Mouse (Mus musculus): ENCODE measurements around the gene Sf3b5. TPM values are rescaled to one million over a fixed set of nuclear protein-coding genes. Genes with fewer than 3 reads are reported as not detected.
"Not testable (repeated sequence)": the region's sequence is repeated elsewhere in the genome, so short reads cannot be mapped to it uniquely, and the experiment has no call there.

Gene Sf3b5
- polyA plus RNA-seq, 1 experiment from 2014 or later, result 35.0 TPM

DNA sequence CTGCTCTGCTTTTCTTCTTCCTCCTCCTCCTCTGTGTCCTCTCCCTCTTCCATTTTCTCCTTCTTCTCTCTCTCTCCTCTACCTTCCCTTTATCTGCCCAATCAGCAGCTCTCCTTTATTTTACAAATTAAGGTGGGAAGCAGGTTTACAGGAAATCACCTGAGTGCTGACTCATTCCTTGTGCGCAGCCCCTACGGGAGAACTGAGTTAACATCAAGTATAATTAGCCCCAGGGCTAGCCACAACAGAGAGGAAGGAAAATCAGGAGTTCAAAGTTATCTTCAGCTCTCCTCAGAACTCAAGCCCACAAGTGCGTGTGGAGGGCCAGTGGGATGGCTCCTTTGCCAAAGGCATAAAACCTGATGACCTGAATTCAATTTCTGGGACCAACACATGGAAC, 18.8 kb downstream of the Sf3b5 start:
- H3K9me3 ChIP-seq (ENCODE audit: control insufficient read depth, low read length); H3K36me3 ChIP-seq (ENCODE audit: control insufficient read depth, insufficient read depth, low read length); H3K27ac ChIP-seq (ENCODE audit: low read length); H3K9ac ChIP-seq (ENCODE audit: low read depth, low read length); H3K4me3 ChIP-seq (ENCODE audit: low read length); H3K27me3 ChIP-seq (replicated peaks; ENCODE audit: control insufficient read depth, insufficient read depth, low read length); H3K4me1 ChIP-seq (ENCODE audit: control insufficient read depth, insufficient read depth, low read length); ATAC-seq; H3K4me2 ChIP-seq (ENCODE audit: low read depth, low read length): not testable (repeated sequence)
- 75% methylated on average over 3 of the region's 3 CpGs for WGBS

DNA sequence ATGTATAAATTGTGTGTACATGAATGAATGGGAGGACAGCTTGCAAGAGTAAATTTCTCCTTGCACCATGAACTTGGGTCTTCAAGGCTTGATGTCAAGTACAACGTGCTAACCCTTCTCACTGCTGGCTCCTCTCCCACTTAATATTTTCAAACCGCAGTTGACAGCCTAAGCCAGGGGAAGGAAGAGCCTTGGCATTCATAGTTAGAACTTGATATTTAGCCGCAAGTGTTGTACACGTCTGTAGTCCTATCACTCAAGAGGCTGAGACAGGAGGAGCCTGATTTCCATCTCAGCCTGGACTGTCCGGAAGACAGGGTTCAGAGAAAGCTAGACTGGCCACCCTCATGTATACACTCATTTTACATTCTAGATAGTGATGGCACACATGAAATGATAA, 22.6 kb downstream of the Sf3b5 start:
- Histone ChIP-seq H3K4me1 (ENCODE audit: control insufficient read depth, insufficient read depth, low read length) (0 out of 2 replicates have a peak, but pooled peaks cover under 1% of the 10 kb centered on the region), H3K4me3 (ENCODE audit: low read length) (no peak overlapping the region), H3K4me2 (ENCODE audit: low read depth, low read length) (no peak overlapping the region), H3K36me3 (ENCODE audit: control insufficient read depth, insufficient read depth, low read length) (no peaks in the 10 kb centered on the region), H3K27ac (ENCODE audit: low read length) (no peak overlapping the region), H3K27me3 (replicated peaks; ENCODE audit: control insufficient read depth, insufficient read depth, low read length) (no peaks in the 10 kb centered on the region), H3K9me3 (ENCODE audit: control insufficient read depth, low read length) (no peaks in the 10 kb centered on the region), H3K9ac (ENCODE audit: low read depth, low read length) (no peak overlapping the region)
- ATAC-seq, result no peak
- WGBS, result 85% methylated on average over 5 of the region's 5 CpGs

DNA sequence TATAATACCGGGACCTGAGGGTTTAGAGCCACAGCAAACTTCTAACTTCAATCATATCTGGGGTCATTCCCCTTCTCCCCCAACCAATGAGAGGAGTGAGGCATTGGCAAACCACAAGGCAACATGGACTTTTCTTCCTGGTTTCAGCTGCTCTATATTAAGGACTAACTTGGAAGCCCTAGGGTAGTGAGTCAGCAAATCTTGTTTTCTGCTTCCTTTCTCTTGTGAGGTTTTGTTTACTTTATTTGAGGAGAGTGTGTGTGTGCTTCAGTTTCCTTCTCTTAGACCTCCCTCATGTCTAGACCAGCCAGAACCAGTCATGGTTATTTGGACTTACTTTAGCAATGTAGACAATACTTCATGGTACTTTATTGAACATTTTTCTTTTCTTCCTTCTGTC, 23.1 kb downstream of the Sf3b5 start:
- Histone ChIP-seq H3K4me2 (ENCODE audit: low read depth, low read length) (no peak overlapping the region), H3K4me3 (ENCODE audit: low read length) (no peak overlapping the region), H3K27me3 (replicated peaks; ENCODE audit: control insufficient read depth, insufficient read depth, low read length) (no peaks in the 10 kb centered on the region), H3K27ac (ENCODE audit: low read length) (no peak overlapping the region), H3K9ac (ENCODE audit: low read depth, low read length) (no peak overlapping the region), H3K36me3 (ENCODE audit: control insufficient read depth, insufficient read depth, low read length) (no peaks in the 10 kb centered on the region), H3K9me3 (ENCODE audit: control insufficient read depth, low read length) (no peaks in the 10 kb centered on the region), H3K4me1 (ENCODE audit: control insufficient read depth, insufficient read depth, low read length) (no peaks in the 10 kb centered on the region)
- WGBS, result 83% methylated on average over 1 of the region's 1 CpGs
- ATAC-seq, result no peak

DNA sequence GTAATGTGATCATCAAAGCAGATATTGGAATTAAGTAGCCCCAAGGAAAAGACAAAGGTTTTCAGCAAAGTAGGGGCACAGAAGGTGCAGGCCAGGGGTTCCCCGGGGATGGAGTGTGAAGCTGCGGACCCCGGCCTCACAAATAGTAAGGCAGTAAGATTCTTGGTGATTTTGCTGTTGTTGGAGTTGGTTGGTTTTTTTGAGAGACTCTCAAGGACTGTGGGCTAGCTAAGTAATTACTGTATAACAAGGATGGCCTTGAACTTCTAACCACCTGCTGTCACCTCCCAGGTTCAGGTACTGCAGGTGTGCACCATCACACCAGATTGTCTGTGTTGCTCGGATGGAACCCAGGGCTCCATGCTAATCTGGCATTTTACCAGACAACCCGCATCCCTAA, 24.3 kb downstream of the Sf3b5 start:
- no peaks in the 10 kb centered on the region for H3K27me3 ChIP-seq (replicated peaks; ENCODE audit: control insufficient read depth, insufficient read depth, low read length)
- WGBS, result 92% methylated on average over 5 of the region's 5 CpGs
- no peak overlapping the region for H3K9ac ChIP-seq (ENCODE audit: low read depth, low read length)

DNA sequence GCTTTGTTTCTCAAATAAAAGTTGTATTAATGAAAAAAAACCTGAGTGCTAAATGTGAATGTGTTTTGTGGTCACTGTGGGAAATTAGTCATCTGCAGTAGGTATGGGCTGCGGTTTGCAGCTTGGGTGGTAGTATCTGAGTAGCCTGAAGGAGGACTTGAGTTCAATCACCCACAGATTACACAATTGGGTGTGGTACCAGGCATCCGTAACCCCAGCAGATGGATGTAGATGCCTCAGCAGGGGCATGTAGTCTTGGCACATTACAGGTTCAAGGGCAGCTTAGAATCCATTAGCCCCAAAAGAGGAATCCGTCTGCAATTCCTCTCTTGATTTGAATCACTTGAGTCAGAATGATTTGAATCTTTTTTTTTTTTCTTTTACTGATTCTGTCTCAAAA, 30.1 kb downstream of the Sf3b5 start:
- no peaks in the 10 kb centered on the region for H3K36me3 ChIP-seq (ENCODE audit: control insufficient read depth, insufficient read depth, low read length)
- H3K4me3 ChIP-seq (ENCODE audit: low read length), result no peak overlapping the region
- no peak for ATAC-seq
- H3K9ac ChIP-seq (ENCODE audit: low read depth, low read length), result no peak overlapping the region
- H3K27ac ChIP-seq (ENCODE audit: low read length), result no peak overlapping the region
- no peaks in the 10 kb centered on the region for H3K9me3 ChIP-seq (ENCODE audit: control insufficient read depth, low read length)
- H3K4me2 ChIP-seq (ENCODE audit: low read depth, low read length), result no peak overlapping the region
- H3K27me3 ChIP-seq (replicated peaks; ENCODE audit: control insufficient read depth, insufficient read depth, low read length), result no peaks in the 10 kb centered on the region
- no peaks in the 10 kb centered on the region for H3K4me1 ChIP-seq (ENCODE audit: control insufficient read depth, insufficient read depth, low read length)
- 85% methylated on average over 3 of the region's 3 CpGs for WGBS

More for the DNA sequence above, 24.3 kb downstream of the Sf3b5 start:
- no peak overlapping the region for H3K4me3 ChIP-seq (ENCODE audit: low read length)
- H3K36me3 ChIP-seq (ENCODE audit: control insufficient read depth, insufficient read depth, low read length), result no peaks in the 10 kb centered on the region
- H3K4me1 ChIP-seq (ENCODE audit: control insufficient read depth, insufficient read depth, low read length), result no peaks in the 10 kb centered on the region
- H3K27ac ChIP-seq (ENCODE audit: low read length), result no peak overlapping the region
- H3K4me2 ChIP-seq (ENCODE audit: low read depth, low read length), result no peak overlapping the region
- no peaks in the 10 kb centered on the region for H3K9me3 ChIP-seq (ENCODE audit: control insufficient read depth, low read length)
- no peak for ATAC-seq

DNA sequence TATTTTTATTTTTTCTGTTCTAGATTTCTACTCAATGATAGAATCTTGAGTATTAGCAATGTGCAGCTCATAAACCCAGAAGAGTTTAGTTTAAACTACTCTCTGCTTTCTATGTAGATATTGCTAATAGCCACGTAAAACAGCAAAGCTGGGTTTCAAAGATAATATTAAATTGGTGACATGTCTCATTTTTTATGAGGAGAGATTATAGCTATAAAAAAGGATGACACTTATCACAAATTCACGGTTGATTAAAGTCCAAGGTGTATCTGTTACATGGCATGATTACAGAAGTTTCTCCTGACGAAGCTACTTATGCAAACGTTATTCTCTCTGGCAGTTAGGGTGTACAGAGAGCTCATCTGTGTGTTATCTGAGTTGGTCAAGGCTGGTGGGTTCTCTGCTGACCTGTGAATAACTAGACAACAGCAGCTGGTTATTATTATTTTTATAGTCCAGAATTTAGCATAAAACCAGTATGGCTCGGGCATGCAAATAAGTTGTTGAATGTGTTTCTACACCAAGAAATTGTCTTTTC, 34.6 kb downstream of the Sf3b5 start:
- H3K4me1 ChIP-seq (ENCODE audit: control insufficient read depth, insufficient read depth, low read length), result no peaks in the 10 kb centered on the region
- no peak overlapping the region for H3K4me2 ChIP-seq (ENCODE audit: low read depth, low read length)
- no peak overlapping the region for H3K4me3 ChIP-seq (ENCODE audit: low read length)
- no peak for ATAC-seq
- 79% methylated on average over 5 of the region's 5 CpGs for WGBS
- no peaks in the 10 kb centered on the region for H3K9me3 ChIP-seq (ENCODE audit: control insufficient read depth, low read length)
- no peak overlapping the region for H3K9ac ChIP-seq (ENCODE audit: low read depth, low read length)
- no peaks in the 10 kb centered on the region for H3K27me3 ChIP-seq (replicated peaks; ENCODE audit: control insufficient read depth, insufficient read depth, low read length)
- H3K36me3 ChIP-seq (ENCODE audit: control insufficient read depth, insufficient read depth, low read length), result no peaks in the 10 kb centered on the region
- no peak overlapping the region for H3K27ac ChIP-seq (ENCODE audit: low read length)

DNA sequence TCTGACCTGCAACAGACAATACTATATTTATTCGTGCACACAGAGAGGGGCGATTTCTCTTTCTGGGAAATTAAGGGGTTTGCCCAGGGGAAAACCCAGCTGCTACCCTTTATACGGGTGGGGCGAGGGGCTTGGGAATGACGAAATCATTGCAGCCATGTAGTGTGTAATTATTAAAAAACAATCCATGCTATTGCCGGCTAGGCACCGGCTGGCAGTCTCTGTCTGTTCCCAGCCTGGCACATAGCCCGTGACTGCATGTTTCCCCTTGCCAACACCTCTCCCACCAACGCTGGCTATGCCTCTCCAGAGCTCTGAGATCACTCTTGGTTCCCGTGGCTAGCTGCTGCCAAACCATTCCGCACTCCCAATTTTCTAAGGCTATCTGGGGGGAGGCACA, 39.5 kb downstream of the Sf3b5 start:
- H3K4me2 ChIP-seq (ENCODE audit: low read depth, low read length), result no peak overlapping the region
- H3K36me3 ChIP-seq (ENCODE audit: control insufficient read depth, insufficient read depth, low read length), result no peaks in the 10 kb centered on the region
- no peaks in the 10 kb centered on the region for H3K4me1 ChIP-seq (ENCODE audit: control insufficient read depth, insufficient read depth, low read length)
- H3K4me3 ChIP-seq (ENCODE audit: low read length), result no peak overlapping the region
- H3K9ac ChIP-seq (ENCODE audit: low read depth, low read length), result no peak overlapping the region
- H3K27me3 ChIP-seq (replicated peaks; ENCODE audit: control insufficient read depth, insufficient read depth, low read length), result no peaks in the 10 kb centered on the region
- ATAC-seq, result no peak
- no peaks in the 10 kb centered on the region for H3K9me3 ChIP-seq (ENCODE audit: control insufficient read depth, low read length)
- WGBS, result 90% methylated on average over 11 of the region's 11 CpGs
- no peak overlapping the region for H3K27ac ChIP-seq (ENCODE audit: low read length)

DNA sequence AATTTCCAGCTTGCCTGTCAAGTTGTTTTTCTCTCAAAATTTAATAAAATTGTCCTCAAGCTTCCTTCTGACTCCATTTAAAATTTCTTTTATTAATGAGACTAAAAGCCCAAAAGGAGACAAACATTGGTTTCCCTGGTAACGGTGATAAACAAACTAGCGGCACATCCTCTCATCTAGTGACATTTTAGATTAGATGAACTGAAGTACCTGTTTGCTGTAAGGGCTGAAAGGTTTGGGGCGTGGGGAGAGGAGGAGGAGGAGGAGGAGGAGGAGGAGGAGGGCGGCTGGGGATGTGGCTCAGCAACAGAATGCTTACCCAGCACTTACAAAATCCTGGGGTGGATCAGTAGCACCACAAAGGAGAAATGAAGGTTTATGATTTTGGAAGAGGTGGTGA, 42.7 kb downstream of the Sf3b5 start:
- no peaks in the 10 kb centered on the region for H3K36me3 ChIP-seq (ENCODE audit: control insufficient read depth, insufficient read depth, low read length)
- no peaks in the 10 kb centered on the region for H3K4me1 ChIP-seq (ENCODE audit: control insufficient read depth, insufficient read depth, low read length)
- H3K27ac ChIP-seq (ENCODE audit: low read length), result no peak overlapping the region
- H3K4me3 ChIP-seq (ENCODE audit: low read length), result no peak overlapping the region
- no peak for ATAC-seq
- no peaks in the 10 kb centered on the region for H3K9me3 ChIP-seq (ENCODE audit: control insufficient read depth, low read length)
- no peak overlapping the region for H3K9ac ChIP-seq (ENCODE audit: low read depth, low read length)
- 39% methylated on average over 4 of the region's 4 CpGs for WGBS
- no peaks in the 10 kb centered on the region for H3K27me3 ChIP-seq (replicated peaks; ENCODE audit: control insufficient read depth, insufficient read depth, low read length)
- no peak overlapping the region for H3K4me2 ChIP-seq (ENCODE audit: low read depth, low read length)

DNA sequence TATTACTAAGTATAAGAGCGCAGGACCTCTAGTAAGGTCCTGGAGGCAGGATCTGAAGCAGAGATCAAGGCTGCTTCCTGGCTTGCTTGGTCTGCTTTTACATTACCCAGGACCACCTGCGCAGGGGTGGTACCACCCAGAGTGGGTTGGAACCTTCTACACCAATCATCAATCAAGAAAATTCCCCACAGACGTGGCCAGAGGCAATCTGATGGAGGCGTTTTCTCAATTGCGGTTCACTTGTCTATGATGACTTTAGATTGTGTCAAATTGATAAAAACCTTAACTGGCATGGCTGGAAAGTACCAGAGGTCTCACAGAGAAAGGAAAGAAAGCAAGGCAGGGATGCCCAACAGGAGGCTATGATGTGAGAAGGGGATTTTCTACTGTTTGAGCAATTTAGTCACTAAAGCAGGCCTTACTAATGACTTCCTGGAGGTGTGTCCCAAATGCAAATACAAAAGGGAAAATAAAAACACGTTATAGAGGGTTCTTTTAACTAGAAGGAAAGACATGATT, 51.8 kb downstream of the Sf3b5 start:
- Histone ChIP-seq H3K4me2 (ENCODE audit: low read depth, low read length) (no peak overlapping the region), H3K9ac (ENCODE audit: low read depth, low read length) (no peak overlapping the region), H3K9me3 (ENCODE audit: control insufficient read depth, low read length) (no peaks in the 10 kb centered on the region), H3K4me1 (ENCODE audit: control insufficient read depth, insufficient read depth, low read length) (peaks cover 7% of the 10 kb centered on the region), H3K4me3 (ENCODE audit: low read length) (no peak overlapping the region), H3K27me3 (replicated peaks; ENCODE audit: control insufficient read depth, insufficient read depth, low read length) (peaks cover 15% of the 10 kb centered on the region), H3K27ac (ENCODE audit: low read length) (no peak overlapping the region), H3K36me3 (ENCODE audit: control insufficient read depth, insufficient read depth, low read length) (no peaks in the 10 kb centered on the region)
- 76% methylated on average over 6 of the region's 6 CpGs for WGBS
- no peak for ATAC-seq
